Mouse (Mus musculus): ENCODE measurements around the gene Cacnb4. TPM values are rescaled to one million over a fixed set of nuclear protein-coding genes. Genes with fewer than 3 reads are reported as not detected.

Gene Cacnb4
- polyA plus RNA-seq, 1 experiment: 0.01 TPM

DNA sequence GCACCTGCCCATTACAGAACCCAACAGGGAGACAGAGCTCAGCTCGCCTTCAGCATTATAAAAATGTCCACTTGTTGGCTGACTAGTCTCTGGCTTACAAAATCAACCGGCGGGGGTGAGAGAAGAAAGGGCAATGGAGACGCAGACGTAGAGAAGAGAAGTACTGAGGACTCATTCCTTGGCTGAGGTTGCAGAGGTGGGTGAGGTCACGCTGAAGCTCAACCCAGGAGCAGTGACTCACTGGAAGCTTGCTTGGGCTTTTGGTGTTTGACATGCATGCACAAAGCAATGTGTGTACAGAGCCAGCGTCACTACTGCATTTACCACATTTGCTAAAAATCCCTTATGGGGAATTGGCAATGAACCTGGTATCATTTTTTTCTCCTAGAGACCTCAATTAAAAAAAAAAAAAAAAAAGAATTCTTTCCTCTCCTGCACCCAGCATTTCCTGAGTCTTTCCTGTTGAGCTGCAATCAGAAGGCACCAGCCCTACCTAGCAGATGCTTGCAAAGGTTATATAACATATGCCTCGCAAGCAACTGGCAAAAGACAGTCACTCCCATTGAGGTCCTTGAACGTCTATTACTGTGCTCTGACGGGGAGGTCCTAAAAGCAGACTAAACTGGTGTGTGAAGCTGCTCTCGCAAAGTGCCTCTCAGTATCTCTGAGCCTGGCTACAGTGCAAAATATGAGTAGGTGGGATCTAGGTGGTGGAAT lies 150.6 kb downstream of the Cacnb4 start:
- H3K4me3 ChIP-seq: no peak overlapping the region

GRCm38 (mm10) chr2:52523056-52523715 lies 153.4 kb downstream of the Cacnb4 start:
- Histone ChIP-seq H3K27me3 (ENCODE audit: control insufficient read depth, insufficient read depth, insufficient read length) (no peaks in the 10 kb centered on the region), H3ac (ENCODE audit: control insufficient read depth, insufficient read length) (no peak overlapping the region), H3K79me2 (ENCODE audit: control insufficient read depth, insufficient read depth) (no peaks in the 10 kb centered on the region), H3K4me2 (ENCODE audit: low read depth) (no peak overlapping the region), H3K4me3 (no peak overlapping the region), H3K36me3 (ENCODE audit: control insufficient read depth, insufficient read depth) (no peaks in the 10 kb centered on the region)
- TF ChIP-seq REST (IDR thresholded peaks at IDR 0.05; ENCODE audit: insufficient read depth, insufficient read length) (no peak), USF1 (IDR thresholded peaks at IDR 0.05; ENCODE audit: low read depth) (no peak), MYOD1 (IDR thresholded peaks at IDR 0.05; ENCODE audit: control insufficient read depth in 1 of 3, insufficient read length in 2 of 3, low read depth in 2 of 3) (no peak), POLR2A (IDR thresholded peaks at IDR 0.05; ENCODE audit: insufficient read length, low read depth) (no peak), E2F4 (IDR thresholded peaks at IDR 0.05; ENCODE audit: insufficient read depth) (no peak), CEBPB (IDR thresholded peaks at IDR 0.05; ENCODE audit: insufficient read depth, poor library complexity, severe bottlenecking) (no peak), MAX (IDR thresholded peaks at IDR 0.05; ENCODE audit: low read depth) (no peak), POLR2AphosphoS2 (IDR thresholded peaks at IDR 0.05; ENCODE audit: insufficient read length, low read depth) (no peak), TCF12 (IDR thresholded peaks at IDR 0.05; ENCODE audit: insufficient read depth, poor library complexity, severe bottlenecking) (no peak), SRF (IDR thresholded peaks at IDR 0.05; ENCODE audit: control insufficient read depth, insufficient read length, low read depth) (no peak), MYOG (IDR thresholded peaks at IDR 0.05; ENCODE audit: control insufficient read depth in 1 of 3, insufficient read depth in 1 of 3, insufficient read length in 2 of 3, low read depth in 2 of 3) (no peak), TCF3 (IDR thresholded peaks at IDR 0.05; ENCODE audit: insufficient read length, low read depth) (no peak)

More for the DNA sequence above, 150.6 kb downstream of the Cacnb4 start:
- Histone ChIP-seq H3ac (ENCODE audit: control insufficient read depth, insufficient read length) (no peak overlapping the region), H3K36me3 (ENCODE audit: control insufficient read depth, insufficient read depth) (no peaks in the 10 kb centered on the region), H3K4me2 (ENCODE audit: low read depth) (no peak overlapping the region), H3K27me3 (ENCODE audit: control insufficient read depth, insufficient read depth, insufficient read length) (no peaks in the 10 kb centered on the region), H3K79me2 (ENCODE audit: control insufficient read depth, insufficient read depth) (no peaks in the 10 kb centered on the region)
- TF ChIP-seq CEBPB (IDR thresholded peaks at IDR 0.05; ENCODE audit: insufficient read depth, poor library complexity, severe bottlenecking) (no peak), TCF12 (IDR thresholded peaks at IDR 0.05; ENCODE audit: insufficient read depth, poor library complexity, severe bottlenecking) (no peak), POLR2A (IDR thresholded peaks at IDR 0.05; ENCODE audit: insufficient read length, low read depth) (no peak), REST (IDR thresholded peaks at IDR 0.05; ENCODE audit: insufficient read depth, insufficient read length) (no peak), MYOG (IDR thresholded peaks at IDR 0.05; ENCODE audit: control insufficient read depth in 1 of 3, insufficient read depth in 1 of 3, insufficient read length in 2 of 3, low read depth in 2 of 3) (no peak), SRF (IDR thresholded peaks at IDR 0.05; ENCODE audit: control insufficient read depth, insufficient read length, low read depth) (no peak), POLR2AphosphoS2 (IDR thresholded peaks at IDR 0.05; ENCODE audit: insufficient read length, low read depth) (no peak), E2F4 (IDR thresholded peaks at IDR 0.05; ENCODE audit: insufficient read depth) (no peak), TCF3 (IDR thresholded peaks at IDR 0.05; ENCODE audit: insufficient read length, low read depth) (no peak), USF1 (IDR thresholded peaks at IDR 0.05; ENCODE audit: low read depth) (no peak), MAX (IDR thresholded peaks at IDR 0.05; ENCODE audit: low read depth) (no peak), MYOD1 (IDR thresholded peaks at IDR 0.05; ENCODE audit: control insufficient read depth in 1 of 3, insufficient read length in 2 of 3, low read depth in 2 of 3) (no peak)

DNA sequence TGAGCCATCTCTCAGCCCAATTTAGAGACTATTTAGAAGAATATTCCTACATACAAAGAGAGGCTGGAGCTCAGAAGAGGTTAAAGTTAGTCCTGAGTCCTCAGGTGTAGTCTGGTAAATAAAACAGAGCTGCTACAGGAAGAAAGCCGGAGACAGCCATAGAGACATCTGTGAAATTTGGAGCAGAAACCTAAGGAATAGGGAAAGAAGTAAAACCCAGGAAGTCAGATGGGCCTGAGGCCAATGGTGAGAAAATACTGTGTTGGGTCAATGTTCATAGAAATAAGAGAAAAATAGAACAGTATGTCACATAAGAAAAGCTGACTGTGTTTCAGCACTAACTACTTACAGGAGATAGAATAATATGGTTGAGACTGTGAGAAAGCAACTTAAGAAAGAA lies 155.6 kb downstream of the Cacnb4 start:
- no peak overlapping the region for H3K4me2 ChIP-seq (ENCODE audit: low read depth)

GRCm38 (mm10) chr2:52518740-52519139 lies 157.9 kb downstream of the Cacnb4 start:
- no peak overlapping the region for H3K4me3 ChIP-seq
- peaks cover under 1% of the 10 kb centered on the region for H3K27me3 ChIP-seq (ENCODE audit: control insufficient read depth, insufficient read depth, insufficient read length)
- H3ac ChIP-seq (ENCODE audit: control insufficient read depth, insufficient read length): no peak overlapping the region
- no peaks in the 10 kb centered on the region for H3K79me2 ChIP-seq (ENCODE audit: control insufficient read depth, insufficient read depth)
- no peak overlapping the region for H3K4me2 ChIP-seq (ENCODE audit: low read depth)
- no peaks in the 10 kb centered on the region for H3K36me3 ChIP-seq (ENCODE audit: control insufficient read depth, insufficient read depth)
- TF ChIP-seq MYOG (IDR thresholded peaks at IDR 0.05; ENCODE audit: control insufficient read depth in 1 of 3, insufficient read depth in 1 of 3, insufficient read length in 2 of 3, low read depth in 2 of 3) (no peak), POLR2A (IDR thresholded peaks at IDR 0.05; ENCODE audit: insufficient read length, low read depth) (no peak), USF1 (IDR thresholded peaks at IDR 0.05; ENCODE audit: low read depth) (no peak), SRF (IDR thresholded peaks at IDR 0.05; ENCODE audit: control insufficient read depth, insufficient read length, low read depth) (no peak), MYOD1 (IDR thresholded peaks at IDR 0.05; ENCODE audit: control insufficient read depth in 1 of 3, insufficient read length in 2 of 3, low read depth in 2 of 3) (no peak), E2F4 (IDR thresholded peaks at IDR 0.05; ENCODE audit: insufficient read depth) (no peak), MAX (IDR thresholded peaks at IDR 0.05; ENCODE audit: low read depth) (no peak), POLR2AphosphoS2 (IDR thresholded peaks at IDR 0.05; ENCODE audit: insufficient read length, low read depth) (no peak), TCF12 (IDR thresholded peaks at IDR 0.05; ENCODE audit: insufficient read depth, poor library complexity, severe bottlenecking) (no peak), REST (IDR thresholded peaks at IDR 0.05; ENCODE audit: insufficient read depth, insufficient read length) (no peak), TCF3 (IDR thresholded peaks at IDR 0.05; ENCODE audit: insufficient read length, low read depth) (no peak), CEBPB (IDR thresholded peaks at IDR 0.05; ENCODE audit: insufficient read depth, poor library complexity, severe bottlenecking) (no peak)

More for the DNA sequence above, 155.6 kb downstream of the Cacnb4 start:
- Histone ChIP-seq H3K4me3 (no peak overlapping the region), H3K27me3 (ENCODE audit: control insufficient read depth, insufficient read depth, insufficient read length) (no peaks in the 10 kb centered on the region), H3K36me3 (ENCODE audit: control insufficient read depth, insufficient read depth) (no peaks in the 10 kb centered on the region), H3K79me2 (ENCODE audit: control insufficient read depth, insufficient read depth) (no peaks in the 10 kb centered on the region), H3ac (ENCODE audit: control insufficient read depth, insufficient read length) (no peak overlapping the region)
- TF ChIP-seq POLR2A (IDR thresholded peaks at IDR 0.05; ENCODE audit: insufficient read length, low read depth) (no peak), MAX (IDR thresholded peaks at IDR 0.05; ENCODE audit: low read depth) (no peak), POLR2AphosphoS2 (IDR thresholded peaks at IDR 0.05; ENCODE audit: insufficient read length, low read depth) (no peak), TCF3 (IDR thresholded peaks at IDR 0.05; ENCODE audit: insufficient read length, low read depth) (no peak), MYOD1 (IDR thresholded peaks at IDR 0.05; ENCODE audit: control insufficient read depth in 1 of 3, insufficient read length in 2 of 3, low read depth in 2 of 3) (no peak), CEBPB (IDR thresholded peaks at IDR 0.05; ENCODE audit: insufficient read depth, poor library complexity, severe bottlenecking) (no peak), E2F4 (IDR thresholded peaks at IDR 0.05; ENCODE audit: insufficient read depth) (no peak), REST (IDR thresholded peaks at IDR 0.05; ENCODE audit: insufficient read depth, insufficient read length) (no peak), USF1 (IDR thresholded peaks at IDR 0.05; ENCODE audit: low read depth) (no peak), TCF12 (IDR thresholded peaks at IDR 0.05; ENCODE audit: insufficient read depth, poor library complexity, severe bottlenecking) (no peak), SRF (IDR thresholded peaks at IDR 0.05; ENCODE audit: control insufficient read depth, insufficient read length, low read depth) (no peak), MYOG (IDR thresholded peaks at IDR 0.05; ENCODE audit: control insufficient read depth in 1 of 3, insufficient read depth in 1 of 3, insufficient read length in 2 of 3, low read depth in 2 of 3) (no peak)

Data from myocyte (in vitro differentiated cells).